Mouse (Mus musculus): ENCODE results near the gene Vti1a. TPM values are rescaled to one million over a fixed set of nuclear protein-coding genes. Genes with fewer than 3 reads are reported as not detected.

Gene Vti1a
- polyA plus RNA-seq, 1 experiment: not detected

DNA sequence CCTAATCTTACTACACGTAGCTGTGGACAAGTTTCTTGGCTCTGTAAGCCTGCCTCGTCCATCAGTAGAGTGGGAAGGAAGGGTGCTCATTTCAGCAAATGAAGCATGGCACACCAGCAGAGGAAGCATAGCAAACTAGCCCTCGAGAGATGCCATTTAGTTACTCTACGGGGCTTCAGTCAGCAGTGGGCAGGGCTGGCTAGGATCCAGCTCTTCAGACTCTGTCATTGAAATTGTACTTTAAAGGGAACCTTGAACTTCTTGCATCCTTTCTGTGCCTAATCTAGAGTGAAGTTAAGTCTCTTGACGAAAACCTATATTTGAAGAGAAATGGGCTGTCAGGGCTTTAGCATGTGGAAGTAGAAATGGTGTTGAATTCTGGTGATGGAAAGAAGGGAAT is 3.4 kb downstream of the Vti1a start:
- 27% methylated on average over 5 of the region's 5 CpGs for WGBS

DNA sequence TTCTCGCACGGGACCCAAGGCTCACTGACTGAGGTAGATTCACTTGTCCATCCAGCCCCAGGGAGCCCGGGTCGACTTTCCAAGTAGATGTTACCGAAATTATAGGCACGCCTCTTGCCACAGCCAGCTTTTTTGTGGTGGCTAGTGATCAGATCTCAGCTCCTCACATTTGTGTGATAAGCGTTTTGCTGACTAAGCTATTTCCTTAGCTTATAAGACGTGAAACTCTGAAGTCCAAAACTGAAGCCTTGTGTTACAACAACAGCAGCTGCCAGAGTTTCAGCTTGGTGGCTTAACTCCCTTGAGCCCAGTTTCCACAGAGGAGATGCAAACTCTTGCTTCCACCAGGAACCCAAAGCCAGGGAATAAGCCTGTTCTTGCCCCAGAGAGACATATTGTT is 6.5 kb downstream of the Vti1a start:
- 94% methylated on average over 8 of the region's 8 CpGs for WGBS
- TF ChIP-seq POLR2A (IDR thresholded peaks at IDR 0.05; ENCODE audit: insufficient read depth, low read depth, low read length) (no peak), CTCF (IDR thresholded peaks at IDR 0.05; ENCODE audit: insufficient read depth, low read depth, low read length) (no peak)

More for the DNA sequence above, 3.4 kb downstream of the Vti1a start:
- Histone ChIP-seq H3K27ac (ENCODE audit: insufficient read depth, low read depth, low read length) (no peak overlapping the region), H3K4me3 (ENCODE audit: insufficient read depth, low read depth, low read length) (no peak overlapping the region), H3K4me1 (ENCODE audit: control insufficient read depth, insufficient read depth, low read length) (peaks cover 2% of the 10 kb centered on the region; the same call in 1 of the 2 replicates)
- no peak for TF ChIP-seq CTCF (IDR thresholded peaks at IDR 0.05; ENCODE audit: insufficient read depth, low read depth, low read length)
- TF ChIP-seq POLR2A (IDR thresholded peaks at IDR 0.05; ENCODE audit: insufficient read depth, low read depth, low read length): no peak

DNA sequence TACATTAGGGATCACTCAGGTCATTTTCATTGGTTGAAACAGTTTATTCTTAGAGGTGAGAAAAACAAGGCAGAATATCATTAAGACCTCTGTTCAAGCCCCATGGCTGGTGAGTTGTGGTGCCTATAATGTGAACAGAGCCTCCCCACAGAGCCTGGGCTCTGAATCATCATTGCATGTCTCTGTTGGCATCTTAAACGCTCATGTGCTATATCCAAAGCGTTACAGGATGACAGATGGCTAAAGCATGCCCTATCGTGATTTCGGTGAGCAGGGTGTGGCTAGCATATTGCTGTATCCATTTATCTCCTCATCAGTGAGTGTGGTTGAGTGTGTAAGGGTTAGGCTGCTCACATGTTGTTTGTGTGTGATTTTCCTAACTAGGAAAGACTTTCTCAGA is 11.4 kb downstream of the Vti1a start:
- H3K4me1 ChIP-seq (ENCODE audit: control insufficient read depth, insufficient read depth, low read length): no peaks in the 10 kb centered on the region
- H3K4me3 ChIP-seq (ENCODE audit: insufficient read depth, low read depth, low read length): no peak overlapping the region
- TF ChIP-seq CTCF (IDR thresholded peaks at IDR 0.05; ENCODE audit: insufficient read depth, low read depth, low read length) (no peak), POLR2A (IDR thresholded peaks at IDR 0.05; ENCODE audit: insufficient read depth, low read depth, low read length) (no peak)
- H3K27ac ChIP-seq (ENCODE audit: insufficient read depth, low read depth, low read length): no peak overlapping the region
- WGBS: 86% methylated on average over 4 of the region's 4 CpGs

More for the DNA sequence above, 6.5 kb downstream of the Vti1a start:
- no peak overlapping the region for H3K27ac ChIP-seq (ENCODE audit: insufficient read depth, low read depth, low read length)
- no peak overlapping the region for H3K4me3 ChIP-seq (ENCODE audit: insufficient read depth, low read depth, low read length)
- peaks cover 2% of the 10 kb centered on the region; the same call in 1 of the 2 replicates for H3K4me1 ChIP-seq (ENCODE audit: control insufficient read depth, insufficient read depth, low read length)

DNA sequence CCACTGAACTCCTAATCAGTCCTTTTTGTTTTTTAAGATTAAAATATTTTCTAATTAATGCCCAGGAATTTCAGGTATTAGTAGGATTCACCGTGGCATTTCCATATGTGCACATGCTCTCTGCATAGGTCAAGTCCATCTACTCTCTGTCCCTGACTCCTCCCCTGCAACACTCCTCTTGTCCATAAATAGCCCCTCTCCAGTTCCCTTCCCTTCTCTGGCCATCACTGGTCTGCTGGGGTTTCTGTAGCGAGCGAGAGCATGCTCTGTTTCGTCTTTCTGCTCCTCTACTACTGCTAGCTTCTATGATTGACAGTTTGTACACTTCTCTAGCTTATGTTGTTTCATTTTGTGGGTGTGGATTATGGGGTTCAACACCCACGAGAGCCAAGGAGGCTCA is 15.7 kb downstream of the Vti1a start:
- H3K27ac ChIP-seq (ENCODE audit: insufficient read depth, low read depth, low read length): no peak overlapping the region
- TF ChIP-seq CTCF (IDR thresholded peaks at IDR 0.05; ENCODE audit: insufficient read depth, low read depth, low read length) (no peak), POLR2A (IDR thresholded peaks at IDR 0.05; ENCODE audit: insufficient read depth, low read depth, low read length) (no peak)
- no peak overlapping the region for H3K4me3 ChIP-seq (ENCODE audit: insufficient read depth, low read depth, low read length)
- no peaks in the 10 kb centered on the region for H3K4me1 ChIP-seq (ENCODE audit: control insufficient read depth, insufficient read depth, low read length)
- WGBS: 92% methylated on average over 5 of the region's 5 CpGs

DNA sequence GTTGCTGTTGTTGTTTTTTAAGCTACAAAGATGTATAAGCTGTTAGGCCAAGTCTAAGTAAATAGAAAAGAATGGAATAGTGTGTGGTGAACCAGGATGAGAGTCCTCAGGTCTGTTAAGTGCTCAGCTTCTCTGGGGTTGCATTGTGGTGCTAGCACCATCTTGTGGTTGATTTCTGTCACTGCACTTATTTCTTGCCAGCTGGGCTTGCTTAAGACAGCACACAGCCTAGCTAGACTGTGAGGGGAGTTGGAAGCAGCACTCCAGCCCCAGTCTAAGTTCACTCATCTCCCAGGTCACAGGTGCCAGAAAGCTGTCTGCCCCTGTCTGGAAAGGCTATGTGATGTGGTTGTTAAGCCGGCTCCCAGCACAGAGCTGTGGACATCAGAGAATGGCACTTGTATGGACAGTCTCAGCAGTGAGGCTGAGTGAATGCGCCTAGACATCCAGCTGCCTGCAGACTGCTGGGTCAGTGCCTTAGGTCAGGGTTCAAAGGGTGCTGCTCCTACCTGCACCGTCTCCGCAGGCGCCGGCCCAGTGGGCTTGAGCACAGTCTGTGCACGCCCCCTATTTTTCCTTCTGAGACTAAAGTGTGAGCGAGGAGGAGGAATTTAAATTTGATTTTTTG is 16.7 kb downstream of the Vti1a start:
- 93% methylated on average over 8 of the region's 8 CpGs for WGBS
- no peak for TF ChIP-seq POLR2A (IDR thresholded peaks at IDR 0.05; ENCODE audit: insufficient read depth, low read depth, low read length)
- TF ChIP-seq CTCF (IDR thresholded peaks at IDR 0.05; ENCODE audit: insufficient read depth, low read depth, low read length): no peak
- no peak overlapping the region for H3K27ac ChIP-seq (ENCODE audit: insufficient read depth, low read depth, low read length)
- no peaks in the 10 kb centered on the region for H3K4me1 ChIP-seq (ENCODE audit: control insufficient read depth, insufficient read depth, low read length)
- no peak overlapping the region for H3K4me3 ChIP-seq (ENCODE audit: insufficient read depth, low read depth, low read length)

DNA sequence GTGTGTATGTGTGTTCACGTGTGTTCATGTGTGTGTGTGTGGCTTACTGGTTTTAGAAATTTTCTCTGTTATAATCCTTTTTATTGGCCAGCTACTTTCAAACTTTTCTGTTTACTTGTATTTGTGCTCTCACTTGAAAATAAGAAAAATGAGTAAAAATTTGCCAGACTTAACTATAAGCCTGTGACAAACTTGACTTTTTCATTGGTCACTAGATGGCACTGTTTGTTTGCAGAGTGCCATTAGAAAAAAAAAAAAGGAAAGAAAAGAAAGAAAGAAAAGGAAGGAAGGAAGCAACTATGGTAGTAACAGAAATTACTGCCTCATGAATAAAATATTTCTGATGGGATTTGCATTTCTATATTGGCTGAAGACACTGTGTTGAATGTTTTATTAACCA is 19.8 kb downstream of the Vti1a start:
- WGBS: 94% methylated on average over 1 of the region's 1 CpGs
- no peak overlapping the region for H3K27ac ChIP-seq (ENCODE audit: insufficient read depth, low read depth, low read length)
- TF ChIP-seq CTCF (IDR thresholded peaks at IDR 0.05; ENCODE audit: insufficient read depth, low read depth, low read length): no peak
- no peak for TF ChIP-seq POLR2A (IDR thresholded peaks at IDR 0.05; ENCODE audit: insufficient read depth, low read depth, low read length)
- H3K4me1 ChIP-seq (ENCODE audit: control insufficient read depth, insufficient read depth, low read length): no peaks in the 10 kb centered on the region
- no peak overlapping the region for H3K4me3 ChIP-seq (ENCODE audit: insufficient read depth, low read depth, low read length)

DNA sequence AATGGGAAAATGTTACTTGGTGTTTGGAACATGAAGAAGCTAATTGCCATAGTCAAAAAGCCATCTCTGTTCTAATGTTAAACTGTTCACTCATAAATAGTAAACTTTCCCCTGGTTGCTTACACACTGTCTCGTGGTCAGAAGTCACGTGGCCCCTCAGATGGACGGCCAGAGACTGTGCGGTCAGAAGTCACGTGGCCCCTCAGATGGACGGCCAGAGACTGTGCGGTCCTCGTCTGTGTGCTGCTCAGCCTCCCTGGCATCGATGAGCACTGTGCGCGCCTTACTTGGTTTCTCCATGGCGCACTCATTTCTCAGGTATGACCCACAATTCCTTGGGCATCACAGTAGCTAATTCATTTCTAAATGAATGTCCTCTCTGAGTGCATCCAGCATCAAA is 20.3 kb downstream of the Vti1a start:
- 76% methylated on average over 12 of the region's 12 CpGs for WGBS
- no peak for TF ChIP-seq CTCF (IDR thresholded peaks at IDR 0.05; ENCODE audit: insufficient read depth, low read depth, low read length)
- no peak for TF ChIP-seq POLR2A (IDR thresholded peaks at IDR 0.05; ENCODE audit: insufficient read depth, low read depth, low read length)
- no peak overlapping the region for H3K4me3 ChIP-seq (ENCODE audit: insufficient read depth, low read depth, low read length)

DNA sequence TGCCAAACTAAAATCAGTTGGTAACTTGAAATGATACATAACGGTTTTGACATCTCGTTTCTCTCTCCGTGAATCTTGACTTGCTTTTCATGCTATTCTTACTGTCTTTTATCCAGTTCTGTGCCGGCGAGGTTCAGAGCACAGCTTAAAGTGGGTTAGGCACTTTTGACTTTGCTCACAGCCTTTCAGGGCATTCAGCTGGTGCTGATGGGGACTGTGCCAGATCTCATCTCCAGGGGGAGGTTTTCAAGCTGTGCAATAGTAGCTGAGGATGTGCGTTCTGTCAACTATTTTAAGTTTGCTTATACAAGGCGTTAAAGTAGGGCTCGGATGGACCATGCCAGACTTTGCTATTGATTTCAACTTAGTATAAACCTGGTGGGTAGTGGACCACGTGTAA is 21.0 kb downstream of the Vti1a start:
- 63% methylated on average over 9 of the region's 9 CpGs for WGBS
- no peaks in the 10 kb centered on the region for H3K4me1 ChIP-seq (ENCODE audit: control insufficient read depth, insufficient read depth, low read length)
- TF ChIP-seq POLR2A (IDR thresholded peaks at IDR 0.05; ENCODE audit: insufficient read depth, low read depth, low read length): no peak
- no peak for TF ChIP-seq CTCF (IDR thresholded peaks at IDR 0.05; ENCODE audit: insufficient read depth, low read depth, low read length)
- H3K4me3 ChIP-seq (ENCODE audit: insufficient read depth, low read depth, low read length): no peak overlapping the region
- no peak overlapping the region for H3K27ac ChIP-seq (ENCODE audit: insufficient read depth, low read depth, low read length)

More for the DNA sequence above, 20.3 kb downstream of the Vti1a start:
- Histone ChIP-seq H3K27ac (ENCODE audit: insufficient read depth, low read depth, low read length) (no peak overlapping the region), H3K4me1 (ENCODE audit: control insufficient read depth, insufficient read depth, low read length) (no peaks in the 10 kb centered on the region)

DNA sequence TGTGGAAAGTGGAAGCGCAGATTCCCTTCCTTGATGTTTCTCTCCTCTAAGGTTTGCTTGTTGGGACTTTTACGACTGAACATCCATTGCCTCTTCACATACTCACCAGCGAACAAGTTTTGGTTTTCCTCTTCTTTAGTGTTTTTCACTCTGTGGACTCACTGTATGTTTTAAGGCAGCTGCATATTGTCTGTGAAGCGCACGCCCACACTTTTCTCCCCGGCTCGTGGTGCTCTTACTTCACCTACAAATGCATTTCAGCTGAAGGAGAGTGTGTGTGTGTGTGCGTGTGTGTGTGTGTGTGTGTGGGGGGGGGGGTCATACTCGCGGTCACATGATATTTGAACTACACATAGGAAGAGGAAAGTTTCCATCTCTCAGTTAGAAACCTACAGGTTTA is 21.6 kb downstream of the Vti1a start:
- Histone ChIP-seq H3K27ac (ENCODE audit: insufficient read depth, low read depth, low read length) (no peak overlapping the region), H3K4me3 (ENCODE audit: insufficient read depth, low read depth, low read length) (no peak overlapping the region), H3K4me1 (ENCODE audit: control insufficient read depth, insufficient read depth, low read length) (no peaks in the 10 kb centered on the region)
- TF ChIP-seq POLR2A (IDR thresholded peaks at IDR 0.05; ENCODE audit: insufficient read depth, low read depth, low read length): no peak
- no peak for TF ChIP-seq CTCF (IDR thresholded peaks at IDR 0.05; ENCODE audit: insufficient read depth, low read depth, low read length)
- 72% methylated on average over 10 of the region's 10 CpGs for WGBS

Measured in olfactory bulb, adult 2 months (tissue).